Mouse (Mus musculus) stomach, embryonic 14.5 days (tissue): Measurements from ENCODE around the gene Dync1h1. TPM values are rescaled to one million over a fixed set of nuclear protein-coding genes. Genes with fewer than 3 reads are reported as not detected.
"Not testable (repeated sequence)": the region's sequence is repeated elsewhere in the genome, so short reads cannot be mapped to it uniquely, and the experiment has no call there.

Experiments
- ATAC-seq: fragments of 200-750 bp; cut with Nextera tagmentation; 2 replicates; pipeline ENCODE4 v1.8.0; 2017; ENCODE audit warnings: low read depth, moderate TSS enrichment; ENCODE audit not compliant: insufficient number of reproducible peaks, insufficient read depth, low FRiP score
- H3K27ac ChIP-seq: fragments of 300-500 bp; sonication (generic); 2 replicates; pipeline ENCODE4 v1.5.1; 2014; ENCODE audit warnings: mild to moderate bottlenecking, low read length, moderate library complexity, mixed read lengths
- H3K27me3 ChIP-seq: fragments of 300-500 bp; sonication (generic); 2 replicates; pipeline ENCODE4 v1.6.1; 2014; ENCODE audit warnings: low read length, control low read depth, mixed read lengths; ENCODE audit not compliant: control insufficient read depth, insufficient read depth
- H3K36me3 ChIP-seq: fragments of 300-500 bp; sonication (generic); 2 replicates; pipeline ENCODE4 v1.6.1; 2014; ENCODE audit warnings: mild to moderate bottlenecking, control low read depth, low read length, moderate library complexity, mixed read lengths; ENCODE audit not compliant: control insufficient read depth, insufficient read depth
- H3K4me1 ChIP-seq: fragments of 300-500 bp; sonication (generic); 2 replicates; pipeline ENCODE4 v1.6.1; 2014; ENCODE audit warnings: low read length, control low read depth, mixed read lengths; ENCODE audit not compliant: control insufficient read depth, insufficient read depth
- H3K4me2 ChIP-seq: fragments of 300-500 bp; sonication (generic); replicated peaks from 2 replicates; pipeline ENCODE4 v1.6.1; 2014; ENCODE audit warnings: low read depth, low read length, control low read depth
- H3K4me3 ChIP-seq: fragments of 300-500 bp; sonication (generic); 2 replicates; pipeline ENCODE4 v1.5.1; 2014; ENCODE audit warnings: low read depth, low read length, control low read depth
- H3K9ac ChIP-seq: fragments of 300-500 bp; sonication (generic); replicated peaks from 2 replicates; pipeline ENCODE4 v1.6.1; 2014; ENCODE audit warnings: low read depth, mild to moderate bottlenecking, control low read depth, low read length, moderate library complexity, mixed read lengths
- H3K9me3 ChIP-seq: fragments of 300-500 bp; sonication (generic); 2 replicates; pipeline ENCODE4 v1.6.1; 2016; ENCODE audit warnings: low read depth, low read length, control low read depth; ENCODE audit not compliant: control insufficient read depth
- WGBS: fragments of 180-500 bp; shearing (Covaris S2); extraction: QIAGEN DNeasy Blood & Tissue Kit; methylation state at CpG from one replicate; pipeline ENCODE4 v1.1.7; 2014; 5-methylcytosine and 5-hydroxymethylcytosine counted together
- polyA plus RNA-seq: library from polyadenylated mRNA; unstranded; fragments of >200 nt; fragmentation: Nextera tagmentation; extraction: Ambion mirVana; gene quantifications from 2 replicates; pipeline ENCODE4 v1.2.1, GENCODE M21; 2014

The Dync1h1 gene
- polyA plus RNA-seq, 1 experiment from 2014 or later = 70.6 TPM

GRCm38 (mm10) chr12:110681878-110682277 lies 80.6 kb downstream of the Dync1h1 start:
- Histone ChIP-seq H3K9me3 (no peaks in the 10 kb centered on the region), H3K4me1 (peaks cover 3% of the 10 kb centered on the region), H3K4me3 (no peak overlapping the region), H3K27me3 (no peaks in the 10 kb centered on the region), H3K27ac (no peak overlapping the region), H3K9ac (no peak overlapping the region), H3K36me3 (no peaks in the 10 kb centered on the region), H3K4me2 (no peak overlapping the region)
- 53% methylated on average over 3 of the region's 3 CpGs for WGBS
- no peak for ATAC-seq

- WGBS = 77% methylated on average over 9 of the region's 9 CpGs
- H3K9ac ChIP-seq = no peak within 1 kb of the TSS
- peaks cover 4% of the 10 kb centered on the region for H3K4me1 ChIP-seq
- no peak within 1 kb of the TSS for H3K4me3 ChIP-seq
- H3K36me3 ChIP-seq = no peaks in the 10 kb centered on the region
- no peaks in the 10 kb centered on the region for H3K27me3 ChIP-seq
- no peaks in the 10 kb centered on the region for H3K9me3 ChIP-seq
- no peak for ATAC-seq
- H3K4me2 ChIP-seq = no peak within 1 kb of the TSS
- no peak within 1 kb of the TSS for H3K27ac ChIP-seq
These were observed 81.5 kb downstream of the Dync1h1 start, which contains the start of gene 1700001K19Rik for GRCm38 (mm10) chr12:110682561-110683299. 1700001K19Rik (minus strand) TSS chr12:110682619.

GRCm38 (mm10) chr12:110683580-110683979 lies 82.3 kb downstream of the Dync1h1 start:
- no peaks in the 10 kb centered on the region for H3K9me3 ChIP-seq
- H3K27ac ChIP-seq = no peak overlapping the region
- H3K4me3 ChIP-seq = no peak overlapping the region
- peaks cover 10% of the 10 kb centered on the region for H3K4me1 ChIP-seq
- ATAC-seq = no peak
- no peaks in the 10 kb centered on the region for H3K27me3 ChIP-seq
- H3K9ac ChIP-seq = no peak overlapping the region
- H3K4me2 ChIP-seq = no peak overlapping the region
- no peaks in the 10 kb centered on the region for H3K36me3 ChIP-seq
- WGBS = no CpG with 5 or more reads among the region's 1 CpGs

- Histone ChIP-seq H3K4me3 (no peak overlapping the region), H3K4me2 (no peak overlapping the region), H3K9me3 (no peaks in the 10 kb centered on the region), H3K27ac (peak overlapping the region; percentile 41; the same call in 1 of the 2 replicates), H3K9ac (no peak overlapping the region), H3K36me3 (peaks cover 26% of the 10 kb centered on the region), H3K4me1 (peaks cover 7% of the 10 kb centered on the region; the same call in 1 of the 2 replicates), H3K27me3 (no peaks in the 10 kb centered on the region)
- peak; percentile 90 for ATAC-seq
- 51% methylated on average over 12 of the region's 12 CpGs for WGBS
These were observed 86.9 kb downstream of the Dync1h1 start for GRCm38 (mm10) chr12:110687894-110688734.

- not testable (repeated sequence) for H3K9ac ChIP-seq, H3K4me1 ChIP-seq, ATAC-seq, H3K4me2 ChIP-seq, H3K27me3 ChIP-seq, H3K27ac ChIP-seq, H3K4me3 ChIP-seq, H3K9me3 ChIP-seq
- 93% methylated on average over 3 of the region's 3 CpGs for WGBS
- H3K36me3 ChIP-seq = peaks cover 32% of the 10 kb centered on the region
These were observed 87.7 kb downstream of the Dync1h1 start for GRCm38 (mm10) chr12:110688921-110689320.

- Histone ChIP-seq H3K4me2 (no peak overlapping the region), H3K9ac (no peak overlapping the region), H3K4me3 (no peak overlapping the region), H3K9me3 (no peaks in the 10 kb centered on the region), H3K36me3 (peaks cover 39% of the 10 kb centered on the region), H3K4me1 (peaks cover 15% of the 10 kb centered on the region), H3K27ac (no peak overlapping the region), H3K27me3 (no peaks in the 10 kb centered on the region)
- ATAC-seq = no peak
- 89% methylated on average over 6 of the region's 6 CpGs for WGBS
These were observed 88.8 kb downstream of the Dync1h1 start for GRCm38 (mm10) chr12:110689919-110690643.

GRCm38 (mm10) chr12:110693378-110693777 lies 92.1 kb downstream of the Dync1h1 start:
- not testable (repeated sequence) for H3K9ac ChIP-seq, H3K4me3 ChIP-seq, H3K4me1 ChIP-seq, H3K27me3 ChIP-seq, H3K27ac ChIP-seq, H3K9me3 ChIP-seq, H3K4me2 ChIP-seq, ATAC-seq
- WGBS = 69% methylated on average over 5 of the region's 5 CpGs
- H3K36me3 ChIP-seq = peaks cover 39% of the 10 kb centered on the region

- peaks cover 10% of the 10 kb centered on the region for H3K4me1 ChIP-seq
- peak overlapping the region; percentile 93 for H3K27ac ChIP-seq
- WGBS = under 1% methylated on average over 53 of the region's 55 CpGs
- peak overlapping the region; percentile 55 for H3K4me2 ChIP-seq
- peak overlapping the region; percentile 99 for H3K9ac ChIP-seq
- peak; percentile 53 for ATAC-seq
- H3K9me3 ChIP-seq = no peaks in the 10 kb centered on the region
- H3K27me3 ChIP-seq = no peaks in the 10 kb centered on the region
- H3K4me3 ChIP-seq = peak overlapping the region; percentile 98
- H3K36me3 ChIP-seq = peaks cover 25% of the 10 kb centered on the region
These were observed 94.5 kb downstream of the Dync1h1 start for GRCm38 (mm10) chr12:110695676-110696171.
